Mouse (Mus musculus) ovary, postnatal 14 days (tissue): Measurements from ENCODE around the gene Ap1ar.

Experiments used
- DNase-seq: peaks from one replicate; pipeline ENCODE4 v3.0.0; 2022; ENCODE audit warnings: low spot score

Ap1ar gene

GRCm38 (mm10) chr3:127837154-127837865 is at the start of gene Ap1ar:
Ap1ar (minus strand) TSS chr3:127837523.
- DNase-seq = peak; percentile 93

GRCm38 (mm10) chr3:127881684-127882083 is 44.4 kb upstream of the Ap1ar start:
- no peak for DNase-seq

GRCm38 (mm10) chr3:127879968-127880367 is 42.6 kb upstream of the Ap1ar start:
- DNase-seq = no peak

- no peak for DNase-seq
These were observed 38.2 kb upstream of the Ap1ar start for GRCm38 (mm10) chr3:127875509-127875908.

GRCm38 (mm10) chr3:127875059-127875458 is 37.7 kb upstream of the Ap1ar start:
- no peak for DNase-seq

- no peak for DNase-seq
These were observed 37.0 kb upstream of the Ap1ar start for GRCm38 (mm10) chr3:127874254-127874883.

GRCm38 (mm10) chr3:127871575-127871974 is 34.3 kb upstream of the Ap1ar start:
- DNase-seq = no peak

- DNase-seq = no peak
These were observed 31.6 kb upstream of the Ap1ar start for GRCm38 (mm10) chr3:127868880-127869279.

GRCm38 (mm10) chr3:127868046-127868758 is 30.9 kb upstream of the Ap1ar start:
- no peak for DNase-seq

- DNase-seq = no peak
These were observed 26.9 kb upstream of the Ap1ar start for GRCm38 (mm10) chr3:127864242-127864641.

- DNase-seq = no peak
These were observed 26.2 kb upstream of the Ap1ar start for GRCm38 (mm10) chr3:127863571-127863970.

- DNase-seq = no peak
These were observed 25.2 kb upstream of the Ap1ar start for GRCm38 (mm10) chr3:127862479-127862878.

- no peak for DNase-seq
These were observed 24.0 kb upstream of the Ap1ar start for GRCm38 (mm10) chr3:127861340-127861739.

- DNase-seq = peak; percentile 76
These were observed 16.3 kb upstream of the Ap1ar start for GRCm38 (mm10) chr3:127853431-127854206.

GRCm38 (mm10) chr3:127852722-127853121 is 15.4 kb upstream of the Ap1ar start:
- DNase-seq = no peak

GRCm38 (mm10) chr3:127850776-127851646 is 13.7 kb upstream of the Ap1ar start:
- no peak for DNase-seq

GRCm38 (mm10) chr3:127849922-127850321 is 12.6 kb upstream of the Ap1ar start:
- no peak for DNase-seq

- DNase-seq = no peak
These were observed 10.9 kb upstream of the Ap1ar start for GRCm38 (mm10) chr3:127848088-127848808.

- DNase-seq = no peak
These were observed 6.6 kb upstream of the Ap1ar start for GRCm38 (mm10) chr3:127843941-127844327.

GRCm38 (mm10) chr3:127843324-127843940 is 6.1 kb upstream of the Ap1ar start:
- DNase-seq = no peak
